Comparison of ENCODE assay signal across 8 mouse cellular contexts in genomic region chr17:84003489-84004234, GRCm38 (mm10).
DNase-seq lines count a peak whose midpoint lies in the region; ATAC-seq lines count a peak whose summit lies in the region.
"Had no signal": no experiment of that assay in that cellular context is flagged by ENCODE, and none has a peak within 500 bp of the region (broad histone marks: within the 10 kb centered on the region; RNA-seq: fewer than 3 reads in every experiment).

No protein-coding gene starts in this region.

- WGBS in midbrain, embryonic 11.5 days: 32% methylated on average over 9 of the region's 9 CpGs
- WGBS in midbrain, embryonic 16.5 days: 38% methylated on average over 9 of the region's 9 CpGs
- WGBS in stomach, embryonic 15.5 days: 64% methylated on average over 9 of the region's 9 CpGs

- peak; percentile 87 for DNase-seq in midbrain, embryonic 11.5 days (ENCODE audit: low spot score, missing footprints)
- no peak for DNase-seq in layer of hippocampus, adult 11-12 months (ENCODE audit: low spot score)
- DNase-seq in frontal cortex, postnatal 36 days (ENCODE audit: low spot score in 2 of 2): no peak

- H3K27me3 ChIP-seq in midbrain, embryonic 11.5 days (ENCODE audit: control insufficient read depth, insufficient read depth, low read length): no peaks in the 10 kb centered on the region
- no peaks in the 10 kb centered on the region for H3K27me3 ChIP-seq in midbrain, embryonic 16.5 days (ENCODE audit: control insufficient read depth, insufficient read depth, low read depth, low read length)
- no peaks in the 10 kb centered on the region for H3K27me3 ChIP-seq in stomach, embryonic 15.5 days (replicated peaks)
- H3K27me3 ChIP-seq: midbrain, embryonic 13.5 days had no signal

- no peak overlapping the region for H3K4me3 ChIP-seq in midbrain, embryonic 11.5 days (ENCODE audit: low read depth, low read length)
- H3K4me3 ChIP-seq in midbrain, embryonic 16.5 days (ENCODE audit: low read depth, low read length): no peak overlapping the region
- H3K4me3 ChIP-seq in stomach, embryonic 15.5 days (replicated peaks): no peak overlapping the region
- H3K4me3 ChIP-seq: midbrain, embryonic 13.5 days had no signal

- no peaks in the 10 kb centered on the region for H3K36me3 ChIP-seq in midbrain, embryonic 11.5 days (ENCODE audit: control insufficient read depth, insufficient read depth, low read length)
- no peaks in the 10 kb centered on the region for H3K36me3 ChIP-seq in midbrain, embryonic 16.5 days (ENCODE audit: control insufficient read depth, insufficient read depth, low read length)
- H3K36me3 ChIP-seq in stomach, embryonic 15.5 days: no peaks in the 10 kb centered on the region
- H3K36me3 ChIP-seq: midbrain, embryonic 13.5 days had no signal

- no peaks in the 10 kb centered on the region for H3K9me3 ChIP-seq in midbrain, embryonic 11.5 days (ENCODE audit: control insufficient read depth, low read length)
- H3K9me3 ChIP-seq in midbrain, embryonic 16.5 days (replicated peaks; ENCODE audit: control insufficient read depth, low read length, poor library complexity, severe bottlenecking): no peaks in the 10 kb centered on the region
- no peaks in the 10 kb centered on the region for H3K9me3 ChIP-seq in stomach, embryonic 15.5 days
- H3K9me3 ChIP-seq: midbrain, embryonic 13.5 days had no signal

- no peak for ATAC-seq in midbrain, embryonic 11.5 days (ENCODE audit: low FRiP score)
- ATAC-seq in midbrain, embryonic 16.5 days: no peak
- peak; percentile 27 for ATAC-seq in common myeloid progenitor, adult 5-6 weeks (replicated peaks; ENCODE audit: low read depth, poor library complexity, severe bottlenecking)
- ATAC-seq in hematopoietic stem cell, adult 5-6 weeks (replicated peaks in 1 of 2; ENCODE audit: insufficient read depth in 1 of 2, low FRiP score in 2 of 2, low TSS enrichment in 1 of 2, low read depth in 1 of 2, poor library complexity in 2 of 2, severe bottlenecking in 2 of 2): peak; percentile 17 to 31; a peak in 3 of 4 replicates
- ATAC-seq in stomach, embryonic 15.5 days (ENCODE audit: insufficient read depth, low FRiP score, low read depth): no peak
- ATAC-seq: midbrain, embryonic 13.5 days had no signal

- no peak overlapping the region for H3K9ac ChIP-seq in midbrain, embryonic 11.5 days (ENCODE audit: low read length)
- no peak overlapping the region for H3K9ac ChIP-seq in midbrain, embryonic 16.5 days (ENCODE audit: low read depth, low read length)
- no peak overlapping the region for H3K9ac ChIP-seq in stomach, embryonic 15.5 days
- H3K9ac ChIP-seq: midbrain, embryonic 13.5 days had no signal

- H3K4me2 ChIP-seq in midbrain, embryonic 11.5 days: no peak overlapping the region
- H3K4me2 ChIP-seq in midbrain, embryonic 16.5 days (ENCODE audit: low read length): no peak overlapping the region
- no peak overlapping the region for H3K4me2 ChIP-seq in stomach, embryonic 15.5 days
- H3K4me2 ChIP-seq: midbrain, embryonic 13.5 days had no signal

- H3K4me1 ChIP-seq in midbrain, embryonic 11.5 days (ENCODE audit: control insufficient read depth, insufficient read depth, low read length): peaks cover 4% of the 10 kb centered on the region; the same call in 1 of the 2 replicates
- no peaks in the 10 kb centered on the region for H3K4me1 ChIP-seq in midbrain, embryonic 16.5 days (ENCODE audit: control insufficient read depth, insufficient read depth, low read length)
- peaks cover 10% of the 10 kb centered on the region for H3K4me1 ChIP-seq in stomach, embryonic 15.5 days

- no peak overlapping the region for H3K27ac ChIP-seq in midbrain, embryonic 11.5 days (ENCODE audit: low read depth, low read length)
- H3K27ac ChIP-seq in midbrain, embryonic 16.5 days (ENCODE audit: low read length): no peak overlapping the region
- H3K27ac ChIP-seq in stomach, embryonic 15.5 days: peak overlapping the region; percentile 65
- H3K27ac ChIP-seq: midbrain, embryonic 13.5 days had no signal

Comparison
In these comparisons a context has a peak if more than half of its experiments do, and no peak if none do; other contexts are left out.
1. ATAC-seq: peak in common myeloid progenitor, adult 5-6 weeks (single experiment) and hematopoietic stem cell, adult 5-6 weeks (2 of 2); none in midbrain, embryonic 11.5 days (single experiment), midbrain, embryonic 16.5 days (single experiment) and stomach, embryonic 15.5 days (single experiment).